Mouse (Mus musculus): ENCODE measurements around the gene Gga3. TPM values are rescaled to one million over a fixed set of nuclear protein-coding genes. Genes with fewer than 3 reads are reported as not detected.

The Gga3 gene
- polyA plus RNA-seq, 1 experiment from 2014 or later, result 6.8 TPM

- no peak for ATAC-seq
- 80% methylated on average over 10 of the region's 10 CpGs for WGBS
Measured at GRCm38 (mm10) chr11:115632862-115633261, 29.0 kb upstream of the Gga3 start.

DNA sequence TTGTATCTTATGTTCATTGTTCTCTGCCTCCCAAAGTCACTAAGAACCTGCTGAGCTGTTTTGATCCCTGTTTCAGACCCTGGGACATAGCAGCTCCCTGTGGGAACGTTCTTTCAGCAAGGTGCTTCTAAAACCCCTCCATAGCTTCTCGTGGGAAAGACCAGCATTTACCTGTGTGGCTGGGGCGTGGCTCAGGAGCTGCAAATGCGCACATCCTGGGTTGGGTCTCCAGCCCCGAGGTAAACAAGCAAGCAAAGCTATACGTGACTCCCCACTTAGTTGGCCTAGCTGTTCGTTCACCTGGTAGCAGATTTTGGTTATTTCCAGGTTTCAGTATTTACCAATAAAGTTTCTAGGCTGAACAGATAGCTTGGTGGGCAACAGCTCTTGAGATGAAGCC lies 28.4 kb upstream of the Gga3 start:
- H3K27me3 ChIP-seq (replicated peaks; ENCODE audit: insufficient read depth, low read length), result no peaks in the 10 kb centered on the region
- TF ChIP-seq CTCF (IDR thresholded peaks at IDR 0.05) (no peak), EP300 (IDR thresholded peaks at IDR 0.05) (no peak)
- no peak overlapping the region for H3K9ac ChIP-seq (replicated peaks; ENCODE audit: low read depth)
- 66% methylated on average over 7 of the region's 7 CpGs for WGBS
- no peak overlapping the region for H3K27ac ChIP-seq (ENCODE audit: low read length)
- no peaks in the 10 kb centered on the region for H3K9me3 ChIP-seq (ENCODE audit: low read length)
- DNase-seq (ENCODE audit: low spot score) (no peak), ATAC-seq (no peak)
- no peak overlapping the region for H3K4me2 ChIP-seq (replicated peaks; ENCODE audit: low read depth, low read length)
- H3K4me3 ChIP-seq (ENCODE audit: low read depth, low read length), result no peak overlapping the region
- H3K36me3 ChIP-seq (ENCODE audit: insufficient read depth, low read length), result no peaks in the 10 kb centered on the region
- H3K4me1 ChIP-seq (ENCODE audit: insufficient read depth, low read depth, low read length), result no peaks in the 10 kb centered on the region

More at GRCm38 (mm10) chr11:115632862-115633261, 29.0 kb upstream of the Gga3 start:
- no peak for TF ChIP-seq EP300 (IDR thresholded peaks at IDR 0.05)
- TF ChIP-seq CTCF (IDR thresholded peaks at IDR 0.05), result no peak
- Histone ChIP-seq H3K4me3 (ENCODE audit: low read depth, low read length) (no peak overlapping the region), H3K27me3 (replicated peaks; ENCODE audit: insufficient read depth, low read length) (no peaks in the 10 kb centered on the region), H3K4me2 (replicated peaks; ENCODE audit: low read depth, low read length) (no peak overlapping the region), H3K4me1 (ENCODE audit: insufficient read depth, low read depth, low read length) (no peaks in the 10 kb centered on the region), H3K27ac (ENCODE audit: low read length) (no peak overlapping the region), H3K36me3 (ENCODE audit: insufficient read depth, low read length) (no peaks in the 10 kb centered on the region), H3K9me3 (ENCODE audit: low read length) (no peaks in the 10 kb centered on the region), H3K9ac (replicated peaks; ENCODE audit: low read depth) (no peak overlapping the region)
- no peak for DNase-seq (ENCODE audit: low spot score)

- Histone ChIP-seq H3K27me3 (replicated peaks; ENCODE audit: insufficient read depth, low read length) (no peaks in the 10 kb centered on the region), H3K27ac (ENCODE audit: low read length) (peak overlapping the region; percentile 71), H3K4me3 (ENCODE audit: low read depth, low read length) (no peak overlapping the region), H3K9ac (replicated peaks; ENCODE audit: low read depth) (no peak overlapping the region), H3K9me3 (ENCODE audit: low read length) (no peaks in the 10 kb centered on the region), H3K36me3 (ENCODE audit: insufficient read depth, low read length) (no peaks in the 10 kb centered on the region), H3K4me1 (ENCODE audit: insufficient read depth, low read depth, low read length) (no peaks in the 10 kb centered on the region), H3K4me2 (replicated peaks; ENCODE audit: low read depth, low read length) (peak overlapping the region; percentile 25; the same call in 1 of the 2 replicates)
- TF ChIP-seq EP300 (IDR thresholded peaks at IDR 0.05), result no peak
- peak; percentile 83 for TF ChIP-seq CTCF (IDR thresholded peaks at IDR 0.05)
- ATAC-seq (no peak), DNase-seq (ENCODE audit: low spot score) (peak; percentile 70)
- 19% methylated on average over 3 of the region's 3 CpGs for WGBS
Measured at GRCm38 (mm10) chr11:115631505-115631890, 27.6 kb upstream of the Gga3 start.

DNA sequence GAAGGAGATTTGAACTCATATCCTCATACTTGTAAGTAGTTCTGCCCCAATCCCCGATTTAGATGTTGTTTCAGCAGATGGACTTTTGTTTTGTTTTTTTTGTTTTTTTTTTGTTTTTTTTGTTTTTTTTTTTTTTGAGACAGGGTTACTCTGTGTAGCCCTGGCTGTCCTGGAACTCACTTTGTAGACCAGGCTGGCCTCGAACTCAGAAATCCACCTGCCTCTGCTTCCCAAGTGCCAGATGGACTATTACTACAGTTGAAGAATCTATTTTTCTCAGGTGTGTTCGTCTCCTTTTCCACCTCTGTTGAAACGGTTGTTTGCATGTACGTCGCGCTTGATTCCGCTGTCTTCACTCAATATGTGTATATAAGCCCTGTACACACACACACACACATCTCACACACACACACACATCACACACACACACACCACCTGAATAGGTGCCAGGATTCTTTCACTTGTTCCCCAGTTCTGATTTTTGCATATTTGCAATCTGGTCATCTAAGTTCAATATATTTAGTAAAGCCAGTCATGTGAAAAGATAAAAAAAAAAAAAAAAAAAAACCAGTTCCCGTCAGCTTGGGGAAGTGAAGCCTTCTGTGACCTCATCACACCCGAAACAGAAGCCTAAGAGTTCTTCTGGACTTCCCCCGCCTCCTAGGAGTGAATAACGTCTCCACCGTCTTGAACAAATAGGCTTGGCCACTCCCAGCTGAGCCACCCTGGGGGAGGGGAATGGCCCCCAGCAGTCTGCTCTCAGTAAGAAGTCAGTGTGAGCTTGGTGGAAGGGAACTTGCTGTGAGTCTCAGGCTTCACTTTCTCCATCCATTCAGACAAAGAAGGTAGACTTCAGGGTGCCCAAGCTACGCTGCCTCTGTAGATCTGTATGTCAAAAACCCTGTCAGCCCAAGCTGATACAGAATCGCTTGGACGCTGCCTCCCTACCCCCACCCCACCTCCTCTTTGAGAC lies 27.0 kb upstream of the Gga3 start:
- no peaks in the 10 kb centered on the region for H3K9me3 ChIP-seq (ENCODE audit: low read length)
- no peaks in the 10 kb centered on the region for H3K27me3 ChIP-seq (replicated peaks; ENCODE audit: insufficient read depth, low read length)
- H3K4me3 ChIP-seq (ENCODE audit: low read depth, low read length), result no peak overlapping the region
- WGBS, result 28% methylated on average over 16 of the region's 16 CpGs
- TF ChIP-seq EP300 (IDR thresholded peaks at IDR 0.05), result 0 out of 2 replicates have a peak, but pooled peaks have one; percentile 31
- TF ChIP-seq CTCF (IDR thresholded peaks at IDR 0.05), result no peak
- H3K27ac ChIP-seq (ENCODE audit: low read length), result peak overlapping the region; percentile 71
- no peaks in the 10 kb centered on the region for H3K4me1 ChIP-seq (ENCODE audit: insufficient read depth, low read depth, low read length)
- ATAC-seq (peak; percentile 34), DNase-seq (ENCODE audit: low spot score) (peak; percentile 92)
- no peak overlapping the region for H3K9ac ChIP-seq (replicated peaks; ENCODE audit: low read depth)
- no peaks in the 10 kb centered on the region for H3K36me3 ChIP-seq (ENCODE audit: insufficient read depth, low read length)
- H3K4me2 ChIP-seq (replicated peaks; ENCODE audit: low read depth, low read length), result peak overlapping the region; percentile 25; the same call in 1 of the 2 replicates

DNA sequence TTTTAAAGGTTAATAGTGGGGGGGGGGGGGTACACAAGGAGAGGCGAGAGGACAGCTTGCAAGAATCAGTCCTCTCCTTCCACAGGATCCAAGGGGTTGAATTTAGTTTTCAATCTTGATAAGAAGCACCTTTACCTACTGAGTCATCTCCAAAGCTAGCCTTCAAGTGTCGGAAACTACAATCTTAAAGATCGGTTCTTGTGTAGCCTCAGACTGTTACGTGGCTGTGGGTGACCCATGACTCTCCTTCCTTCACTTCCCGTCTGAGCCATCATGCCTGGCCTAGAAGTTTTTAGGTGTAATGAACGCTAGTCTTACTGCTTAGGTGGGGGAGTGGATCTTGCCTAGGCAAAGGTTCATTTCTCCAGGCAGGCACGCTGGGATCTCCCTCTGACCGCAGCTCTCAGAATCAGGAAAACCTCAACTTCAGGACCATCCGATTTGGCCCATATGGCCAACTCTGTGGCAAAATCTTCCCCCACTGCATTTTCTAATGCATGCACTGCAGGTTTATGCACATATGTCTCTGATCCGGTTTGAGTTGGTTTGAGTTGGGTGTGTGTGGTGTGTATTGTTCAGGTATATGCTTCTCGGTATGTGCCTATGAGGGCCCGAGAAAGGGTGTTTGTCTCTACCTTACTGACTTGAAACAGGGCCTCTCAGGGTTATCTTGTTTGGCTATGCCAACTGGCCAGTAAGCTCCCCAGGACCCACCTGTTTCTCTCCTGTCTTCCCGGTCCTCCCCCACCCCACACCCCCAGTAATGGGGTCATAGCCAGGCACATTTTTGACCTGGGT lies 26.1 kb upstream of the Gga3 start:
- ATAC-seq (no peak), DNase-seq (ENCODE audit: low spot score) (no peak)
- no peak overlapping the region for H3K9ac ChIP-seq (replicated peaks; ENCODE audit: low read depth)
- no peaks in the 10 kb centered on the region for H3K27me3 ChIP-seq (replicated peaks; ENCODE audit: insufficient read depth, low read length)
- no peaks in the 10 kb centered on the region for H3K4me1 ChIP-seq (ENCODE audit: insufficient read depth, low read depth, low read length)
- TF ChIP-seq CTCF (IDR thresholded peaks at IDR 0.05) (no peak), EP300 (IDR thresholded peaks at IDR 0.05) (no peak)
- H3K36me3 ChIP-seq (ENCODE audit: insufficient read depth, low read length), result no peaks in the 10 kb centered on the region
- 83% methylated on average over 13 of the region's 13 CpGs for WGBS
- no peaks in the 10 kb centered on the region for H3K9me3 ChIP-seq (ENCODE audit: low read length)
- H3K27ac ChIP-seq (ENCODE audit: low read length), result no peak overlapping the region
- no peak overlapping the region for H3K4me3 ChIP-seq (ENCODE audit: low read depth, low read length)
- H3K4me2 ChIP-seq (replicated peaks; ENCODE audit: low read depth, low read length), result no peak overlapping the region

All from lung, postnatal 0 days (tissue).